Mouse (Mus musculus) common myeloid progenitor, adult 5-6 weeks (primary cell): ENCODE results near the gene Ptpn3. TPM values are rescaled to one million over a fixed set of nuclear protein-coding genes. Genes with fewer than 3 reads are reported as not detected.
A peak's percentile ranks its signal among the peaks of the same experiment; 100 is the strongest.

ENCODE experiments used
- ATAC-seq: replicated peaks from 2 replicates; pipeline ENCODE4 v1.8.0; 2016; ENCODE audit warnings: low read depth, mild to moderate bottlenecking, moderate TSS enrichment, inconsistent platforms; ENCODE audit not compliant: poor library complexity, severe bottlenecking
- total RNA-seq: library from RNA; stranded (forward); fragments of 200-1000, 187-1606 nt; gene quantifications from 2 replicates; pipeline ENCODE4 v1.2.3, GENCODE M21; 2017

Ptpn3 gene
- total RNA-seq, 1 experiment from 2014 or later = 3.2 TPM

DNA sequence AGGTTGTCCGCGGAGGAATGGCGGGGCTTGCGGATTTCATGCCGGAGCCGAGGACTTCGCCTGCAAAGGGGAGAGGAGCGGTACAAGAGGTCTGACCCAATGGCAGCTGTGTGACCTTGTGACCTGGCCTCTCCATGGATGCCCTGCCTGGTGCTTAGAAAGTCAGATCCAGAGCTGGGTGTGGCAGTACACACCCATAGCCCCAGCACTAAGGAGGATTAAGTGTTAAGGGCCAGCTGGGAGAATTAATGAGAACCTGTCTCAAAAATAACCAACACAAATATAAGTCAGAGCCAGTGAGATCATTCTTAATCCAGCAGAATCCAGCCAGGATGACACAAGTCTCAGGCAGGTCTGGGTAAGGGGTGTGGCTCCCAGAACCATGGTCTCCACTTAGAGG, 69.2 kb downstream of the Ptpn3 start:
- ATAC-seq = no peak

DNA sequence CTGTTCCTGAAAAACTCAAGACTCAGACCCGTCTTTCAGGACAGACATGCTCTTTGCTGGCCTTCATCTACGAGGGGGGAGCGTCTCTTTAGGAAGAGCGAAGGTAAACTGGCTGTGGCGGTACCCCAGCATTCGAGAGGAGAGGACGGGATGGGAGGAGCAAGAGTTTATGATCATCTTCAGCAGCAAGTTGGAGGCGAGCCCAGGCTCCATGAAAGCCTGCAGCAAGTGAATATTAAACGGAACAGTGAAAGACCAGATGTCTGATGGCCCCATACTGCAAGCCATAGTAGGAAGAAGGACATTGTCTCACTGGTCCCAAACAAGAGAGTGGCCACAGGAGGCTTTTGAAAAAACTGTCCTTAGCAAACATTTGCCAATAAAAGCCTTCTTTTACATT, 70.3 kb downstream of the Ptpn3 start:
- no peak for ATAC-seq

GRCm38 (mm10) chr4:57230341-57230740, 71.3 kb downstream of the Ptpn3 start:
- no peak for ATAC-seq

DNA sequence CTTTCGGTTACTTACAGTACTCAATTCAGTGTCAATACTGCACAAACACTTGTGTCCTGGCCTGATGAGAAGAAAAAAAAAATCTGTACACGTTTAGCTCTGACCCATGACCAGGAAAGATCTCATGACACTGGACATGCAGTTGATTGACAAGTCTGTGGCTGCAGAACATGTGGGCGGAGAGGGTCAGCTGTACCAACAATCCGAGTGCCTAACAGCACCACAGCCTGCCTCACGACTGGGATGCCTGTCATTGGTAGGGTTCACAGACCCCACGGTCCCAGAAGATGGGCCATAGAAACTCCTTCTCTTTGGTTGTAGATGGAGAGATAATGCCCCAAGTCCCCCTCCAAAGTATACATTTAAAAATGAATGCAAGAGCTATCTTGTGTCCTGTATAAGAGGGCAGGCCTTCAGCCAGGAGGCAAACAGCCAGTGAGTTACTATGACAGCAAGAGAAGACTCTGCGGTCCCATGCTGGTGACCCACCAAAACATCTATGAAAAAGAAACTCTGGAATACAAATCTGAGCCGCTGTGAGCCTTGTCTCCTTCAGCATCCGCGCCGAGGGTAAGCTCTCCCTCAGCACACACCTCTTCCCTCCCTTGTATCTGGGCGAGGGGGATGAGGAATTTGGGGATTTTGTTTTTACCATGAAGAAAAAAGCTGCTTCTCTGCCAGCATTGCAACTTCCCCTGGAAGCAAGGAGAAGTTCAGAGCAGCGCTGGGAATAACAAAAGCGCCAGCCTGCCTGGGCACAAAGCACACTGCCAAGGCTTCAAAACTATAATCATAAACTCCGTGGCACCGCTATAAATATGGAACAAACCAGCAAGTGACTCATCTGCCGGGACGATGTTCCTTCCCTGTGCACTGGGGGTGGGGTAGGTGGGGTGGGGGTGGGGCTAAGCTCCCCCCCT, 72.8 kb downstream of the Ptpn3 start:
- ATAC-seq = no peak

- no peak for ATAC-seq
Observed at GRCm38 (mm10) chr4:57224776-57225175, 76.9 kb downstream of the Ptpn3 start.

DNA sequence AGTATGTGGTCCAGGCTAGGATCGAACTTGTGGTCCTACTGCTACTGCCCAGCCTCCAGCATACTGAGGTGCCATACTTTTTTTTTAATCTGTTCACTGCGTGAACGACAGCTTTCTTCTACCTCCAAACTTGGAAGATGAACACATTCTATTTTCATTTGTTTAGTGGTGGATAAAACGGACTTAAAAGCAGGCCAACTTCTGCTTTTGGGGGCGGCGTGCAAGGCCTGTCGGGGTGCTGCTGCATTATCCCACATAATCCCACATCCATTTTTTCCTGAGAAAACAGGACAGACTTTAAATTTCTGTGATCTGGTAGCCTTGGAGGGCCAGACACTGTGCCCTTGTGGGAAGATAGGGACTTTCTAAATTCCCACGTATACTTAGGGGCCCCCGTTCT, 83.9 kb downstream of the Ptpn3 start:
- ATAC-seq = no peak

- ATAC-seq = no peak
Observed at GRCm38 (mm10) chr4:57216535-57216934, 85.1 kb downstream of the Ptpn3 start.

- ATAC-seq = no peak
Observed at GRCm38 (mm10) chr4:57214852-57215251, 86.8 kb downstream of the Ptpn3 start.

DNA sequence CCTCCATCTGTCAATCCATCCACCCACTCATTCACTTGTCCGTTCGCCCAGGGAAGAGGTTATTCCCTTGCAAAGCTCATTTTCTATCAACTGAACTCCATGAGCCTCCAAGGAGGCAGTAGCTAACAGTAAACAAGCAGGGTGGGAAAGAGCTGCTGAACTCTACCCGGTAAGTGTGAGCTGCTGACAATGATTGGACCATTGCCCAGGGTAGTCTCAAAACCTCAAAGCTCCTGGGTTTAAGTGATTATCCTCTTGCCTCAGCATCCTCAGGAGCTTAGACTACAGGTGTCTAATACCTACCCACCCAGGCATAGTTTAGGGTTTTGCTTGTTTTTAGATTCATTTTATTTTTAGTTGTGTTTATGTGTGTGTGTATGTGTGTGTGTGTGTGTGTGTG, 87.5 kb downstream of the Ptpn3 start:
- no peak for ATAC-seq

GRCm38 (mm10) chr4:57211706-57212105, 89.9 kb downstream of the Ptpn3 start:
- no peak for ATAC-seq

DNA sequence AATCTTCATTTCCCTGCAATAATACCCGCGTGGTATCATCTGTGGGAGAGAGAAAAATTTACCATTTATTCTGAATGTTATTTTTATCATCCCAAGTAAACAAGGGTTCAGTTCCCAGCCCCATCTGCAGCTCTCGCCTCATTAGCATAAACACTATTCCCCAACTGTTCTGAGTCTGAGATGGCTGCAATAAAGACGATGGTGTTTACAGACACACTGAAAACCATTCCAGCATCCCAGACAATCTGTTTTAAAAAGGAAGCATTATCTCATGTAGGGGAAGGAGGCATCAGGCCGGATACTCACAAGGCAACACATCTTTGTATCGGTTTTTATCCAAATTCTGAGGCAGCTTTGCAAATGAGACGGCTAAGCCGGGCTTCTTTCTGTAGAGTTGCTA, 95.7 kb downstream of the Ptpn3 start:
- ATAC-seq = no peak

GRCm38 (mm10) chr4:57204780-57205179, 96.9 kb downstream of the Ptpn3 start:
- no peak for ATAC-seq

DNA sequence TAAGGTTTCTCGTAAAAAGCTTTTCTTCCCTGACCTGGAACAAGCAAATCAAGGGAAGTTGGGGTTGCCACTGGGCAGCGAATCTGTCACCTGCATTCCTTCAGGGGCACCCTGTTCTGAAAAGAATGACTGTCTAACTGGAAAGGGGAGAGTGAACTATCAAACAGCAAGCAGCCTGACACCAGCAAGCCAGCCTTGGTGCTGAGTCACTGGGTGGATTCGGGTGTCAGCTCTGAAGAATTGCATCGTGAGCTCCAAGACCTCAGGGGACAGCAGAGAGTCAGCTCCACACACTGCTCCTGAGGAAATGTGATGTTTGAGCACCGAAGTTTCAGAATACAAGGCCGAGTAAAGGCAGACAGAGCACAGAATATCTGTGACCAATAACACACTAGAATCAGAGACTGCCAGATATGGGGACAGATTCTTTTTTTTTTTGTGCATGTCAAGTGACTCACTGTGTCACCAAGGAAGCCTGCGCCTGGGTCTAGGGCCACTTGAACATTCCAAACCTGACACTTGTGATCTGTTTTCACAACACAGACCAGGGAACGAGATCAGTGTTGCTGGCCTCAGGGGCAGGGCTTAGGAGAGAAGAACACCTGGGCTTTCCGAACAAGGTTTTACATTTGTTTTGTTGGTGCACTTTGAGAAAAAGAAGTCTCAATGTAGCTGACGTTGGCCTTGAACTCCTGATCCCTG, 98.8 kb downstream of the Ptpn3 start:
- no peak for ATAC-seq

GRCm38 (mm10) chr4:57202132-57202531, 99.5 kb downstream of the Ptpn3 start:
- ATAC-seq = no peak

DNA sequence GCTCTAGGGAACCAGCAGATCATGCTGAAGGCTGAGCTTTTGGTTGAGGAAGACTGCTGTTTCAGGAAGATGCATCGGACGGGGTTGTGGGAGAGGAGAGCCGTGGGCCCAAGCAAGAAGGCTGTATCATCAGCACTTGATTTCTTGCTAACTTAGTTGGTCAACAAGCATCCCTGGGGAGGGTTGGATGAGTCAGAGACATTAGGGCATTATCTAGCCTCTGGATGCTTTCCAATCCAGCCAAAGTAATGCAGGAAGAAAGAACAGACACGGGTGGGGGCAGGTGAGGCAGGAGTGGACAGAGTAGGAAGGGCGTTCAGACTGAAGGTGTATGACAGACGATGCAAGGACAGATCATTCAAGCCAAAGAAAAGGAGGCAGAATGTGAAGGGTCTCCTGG, 101.0 kb downstream of the Ptpn3 start:
- no peak for ATAC-seq

GRCm38 (mm10) chr4:57198666-57199393, 102.8 kb downstream of the Ptpn3 start:
- 0 out of 2 replicates have a peak, but pooled peaks have one; percentile 54 for ATAC-seq

GRCm38 (mm10) chr4:57191543-57192283, 109.9 kb downstream of the Ptpn3 start:
- ATAC-seq = no peak

DNA sequence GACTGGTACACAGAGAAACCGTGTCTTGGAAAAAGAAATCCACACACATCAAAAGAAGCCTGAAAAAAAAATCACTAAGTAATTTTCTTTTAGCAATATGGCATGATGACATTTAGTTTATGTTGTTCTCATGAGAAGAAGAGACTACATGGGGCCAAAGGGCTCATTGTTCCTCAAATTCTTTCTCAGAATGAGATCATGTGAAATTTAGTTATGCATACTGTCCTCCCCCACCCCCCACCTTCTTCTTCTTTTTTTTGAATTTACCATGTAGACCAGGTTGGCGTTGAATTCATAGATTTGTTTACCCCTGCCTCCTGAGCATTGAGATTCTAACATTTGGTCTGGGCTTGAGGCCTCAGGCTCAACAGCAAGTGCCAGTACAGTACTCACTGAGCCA, 111.8 kb downstream of the Ptpn3 start:
- ATAC-seq = no peak

- ATAC-seq = no peak
Observed at GRCm38 (mm10) chr4:57186035-57186434, 115.6 kb downstream of the Ptpn3 start.

DNA sequence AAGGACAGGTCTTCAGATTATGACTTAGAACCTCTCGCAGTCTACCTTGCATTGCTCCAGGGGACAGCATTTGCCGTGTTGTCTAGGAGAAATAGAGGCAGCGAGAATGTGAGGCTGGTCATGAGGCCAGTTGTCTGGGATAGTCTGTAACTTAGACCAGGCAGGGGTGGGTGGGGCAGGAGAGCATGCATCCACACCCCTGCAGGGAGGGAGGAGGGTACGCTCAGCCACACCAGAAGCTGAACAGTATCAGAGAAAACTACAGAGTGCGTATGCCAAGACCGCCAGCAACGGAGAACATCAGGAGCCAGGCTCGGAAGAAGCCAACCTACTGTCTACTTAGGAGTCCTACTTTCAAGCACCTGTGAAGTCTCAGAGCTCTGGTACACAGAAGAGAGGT, 116.2 kb downstream of the Ptpn3 start:
- no peak for ATAC-seq
